Mouse (Mus musculus) cortical plate, adult 2 months (tissue): ENCODE data around the gene Lrrc39.

Experiments
- CTCF ChIP-seq: fragments of 200-500 bp; IDR thresholded peaks from 2 replicates; pipeline ENCODE4 v1.5.1; 2011; ENCODE audit warnings: mild to moderate bottlenecking, control low read depth, low read length; ENCODE audit not compliant: insufficient read depth; ENCODE audit errors: extremely low read depth
- POLR2A ChIP-seq: fragments of 200-500 bp; IDR thresholded peaks from 2 replicates; pipeline ENCODE4 v1.6.1; 2011; ENCODE audit warnings: mild to moderate bottlenecking, low read length, control low read depth; ENCODE audit not compliant: insufficient read depth; ENCODE audit errors: extremely low read depth

DNA sequence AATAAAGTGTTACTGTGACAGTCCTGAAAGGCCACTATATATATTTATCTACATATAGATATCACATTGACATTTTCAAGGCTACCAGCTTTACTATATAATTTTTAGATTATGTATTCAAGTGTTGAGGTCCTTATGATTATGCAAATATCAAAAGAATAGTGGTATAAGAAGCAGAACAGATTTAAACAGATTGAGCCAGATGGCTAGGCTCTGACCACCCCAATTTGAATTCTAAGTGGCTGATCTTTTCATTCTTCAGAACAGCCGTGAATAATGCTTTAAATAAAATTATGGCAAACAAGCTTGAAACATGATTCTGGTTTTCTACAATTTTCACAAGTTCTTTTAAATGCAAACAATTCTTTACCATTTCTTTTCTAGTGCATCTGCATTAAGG is 68.7 kb downstream of the Lrrc39 start:
- no peak for TF ChIP-seq POLR2A
- no peak for TF ChIP-seq CTCF
